In the genomic region with DNA sequence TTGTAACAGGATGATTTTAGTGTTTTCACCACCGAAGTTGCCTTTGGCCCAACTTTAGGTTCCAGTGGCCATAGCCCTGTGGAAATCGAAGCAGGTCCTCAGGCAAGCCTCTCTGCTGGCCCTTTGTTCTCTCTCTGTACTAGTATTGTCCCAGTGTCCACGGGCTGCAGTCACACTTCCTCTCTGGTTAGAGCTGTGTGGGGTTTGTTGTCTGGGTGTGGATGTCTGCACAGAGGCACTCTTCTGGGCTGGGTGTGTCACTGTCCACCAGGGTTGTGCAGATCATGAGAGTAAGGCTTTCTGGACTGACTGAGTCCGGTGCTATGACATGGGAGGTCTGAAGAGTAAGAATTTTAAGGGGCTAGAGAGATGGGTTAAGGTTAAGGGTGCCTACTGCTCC, we compare ENCODE assay signal across 20 mouse cellular contexts. TPM values are rescaled to one million over a fixed set of nuclear protein-coding genes. Genes with fewer than 3 reads are reported as not detected.
DNase-seq lines count a peak whose midpoint lies in the region; ATAC-seq and TF ChIP-seq lines count a peak whose summit lies in the region.
"Had no signal": no experiment of that assay in that cellular context is flagged by ENCODE, and none has a peak within 500 bp of the region (broad histone marks: within the 10 kb centered on the region; RNA-seq: fewer than 3 reads in every experiment).

No protein-coding gene starts in this region.

- TF ChIP-seq CTCF in lung, embryonic 14.5 days (IDR thresholded peaks at IDR 0.05; ENCODE audit: low read depth): no peak
- TF ChIP-seq CTCF in stomach, postnatal 0 days (IDR thresholded peaks at IDR 0.05; ENCODE audit: low read depth): no peak

- no peak overlapping the region for H3K9ac ChIP-seq in lung, embryonic 14.5 days
- H3K9ac ChIP-seq in stomach, postnatal 0 days (ENCODE audit: low read length): no peak overlapping the region
- H3K9ac ChIP-seq: heart, embryonic 12.5 days; liver, embryonic 12.5 days; lung, embryonic 15.5 days; neural tube, embryonic 12.5 days had no signal

- no peaks in the 10 kb centered on the region for H3K9me3 ChIP-seq in lung, embryonic 14.5 days (ENCODE audit: low read depth, low read length)
- no peaks in the 10 kb centered on the region for H3K9me3 ChIP-seq in embryonic facial prominence, embryonic 10.5 days
- no peaks in the 10 kb centered on the region for H3K9me3 ChIP-seq in stomach, postnatal 0 days (ENCODE audit: control insufficient read depth, low read length)
- H3K9me3 ChIP-seq: G1E; heart, embryonic 12.5 days; liver, embryonic 12.5 days; lung, embryonic 15.5 days; neural tube, embryonic 12.5 days had no signal

- H3K27ac ChIP-seq in lung, embryonic 14.5 days (ENCODE audit: low read depth): 0 out of 2 replicates have a peak overlapping the region, but pooled peaks have one; percentile 8
- 0 out of 2 replicates have a peak overlapping the region, but pooled peaks have one; percentile 3 for H3K27ac ChIP-seq in embryonic facial prominence, embryonic 10.5 days (replicated peaks)
- no peak overlapping the region for H3K27ac ChIP-seq in stomach, postnatal 0 days (replicated peaks)
- H3K27ac ChIP-seq: kidney, postnatal 0 days; left cerebral cortex, adult 2 months; lung, embryonic 15.5 days; neural tube, embryonic 12.5 days had no signal

- WGBS in lung, embryonic 14.5 days: 91% methylated on average over 4 of the region's 4 CpGs
- 66% methylated on average over 4 of the region's 4 CpGs for WGBS in embryonic facial prominence, embryonic 10.5 days
- 72% methylated on average over 4 of the region's 4 CpGs for WGBS in stomach, postnatal 0 days

- H3K36me3 ChIP-seq in lung, embryonic 14.5 days (ENCODE audit: insufficient read depth): peaks cover 24% of the 10 kb centered on the region
- H3K36me3 ChIP-seq in embryonic facial prominence, embryonic 10.5 days (replicated peaks): peaks cover 91% of the 10 kb centered on the region
- 0 out of 2 replicates have a peak, but pooled peaks cover 5% of the 10 kb centered on the region for H3K36me3 ChIP-seq in stomach, postnatal 0 days (ENCODE audit: control insufficient read depth, insufficient read depth, low read length)
- H3K36me3 ChIP-seq: G1E; neural tube, embryonic 12.5 days had no signal

- H3K4me2 ChIP-seq in lung, embryonic 14.5 days: no peak overlapping the region
- H3K4me2 ChIP-seq in stomach, postnatal 0 days (replicated peaks; ENCODE audit: low read depth): no peak overlapping the region
- H3K4me2 ChIP-seq: heart, embryonic 12.5 days; liver, embryonic 12.5 days; lung, embryonic 15.5 days; neural tube, embryonic 12.5 days had no signal

- H3K4me1 ChIP-seq in lung, embryonic 14.5 days (ENCODE audit: insufficient read depth): peaks cover 31% of the 10 kb centered on the region
- H3K4me1 ChIP-seq in embryonic facial prominence, embryonic 10.5 days: peaks cover 21% of the 10 kb centered on the region
- peaks cover 6% of the 10 kb centered on the region for H3K4me1 ChIP-seq in stomach, postnatal 0 days (replicated peaks; ENCODE audit: control insufficient read depth, insufficient read depth)
- H3K4me1 ChIP-seq: neural tube, embryonic 12.5 days had no signal

- no peak overlapping the region for H3K4me3 ChIP-seq in lung, embryonic 14.5 days (ENCODE audit: low read depth, low read length)
- H3K4me3 ChIP-seq in embryonic facial prominence, embryonic 10.5 days: no peak overlapping the region
- H3K4me3 ChIP-seq in stomach, postnatal 0 days (ENCODE audit: low read depth, low read length): no peak overlapping the region
- H3K4me3 ChIP-seq: heart, embryonic 12.5 days; left cerebral cortex, adult 2 months; liver, embryonic 12.5 days; lung, embryonic 15.5 days; neural tube, embryonic 12.5 days had no signal

- ATAC-seq in lung, embryonic 14.5 days (ENCODE audit: insufficient read depth): no peak
- ATAC-seq in stomach, postnatal 0 days (ENCODE audit: low FRiP score, low TSS enrichment): peak; percentile 43; the same call in 1 of the 2 replicates
- ATAC-seq: forebrain, embryonic 16.5 days; hindbrain, embryonic 16.5 days; intestine, embryonic 16.5 days; liver, embryonic 12.5 days had no signal

- no peak for TF ChIP-seq EP300 in stomach, postnatal 0 days (optimal IDR thresholded peaks at IDR 0.05)

- no peaks in the 10 kb centered on the region for H3K27me3 ChIP-seq in lung, embryonic 14.5 days (ENCODE audit: insufficient read depth, low read length)
- no peaks in the 10 kb centered on the region for H3K27me3 ChIP-seq in embryonic facial prominence, embryonic 10.5 days (replicated peaks; ENCODE audit: low read depth, poor library complexity, severe bottlenecking)
- no peaks in the 10 kb centered on the region for H3K27me3 ChIP-seq in stomach, postnatal 0 days (ENCODE audit: control insufficient read depth, insufficient read depth, low read length)
- H3K27me3 ChIP-seq: heart, embryonic 12.5 days; lung, embryonic 15.5 days; neural tube, embryonic 12.5 days had no signal

- intact Hi-C loops in heart, postnatal 14 days (cut with DNase I): no loop called here

- DNase-seq in heart, adult 11 months: peak; percentile 93
- DNase-seq in heart, postnatal 14 days: no peak
- no peak for DNase-seq in lung, embryonic 14.5 days
- no peak for DNase-seq in lung, adult 18-20 months
- no peak for DNase-seq in embryonic facial prominence, embryonic 10.5 days (ENCODE audit: low spot score)
- DNase-seq in stomach, postnatal 0 days (ENCODE audit: low spot score): no peak
- no peak for DNase-seq in cerebellum, adult 11-12 months
- DNase-seq: adrenal gland, postnatal 25 days; cerebellum, adult 9-10 months; right cerebral cortex, postnatal 4 days had no signal

RNA-seq across cellular contexts. Expression of gene Umps, which starts 51.8 kb away (rescaled TPM):
- 1 to 10 TPM; 9.2 TPM for total RNA-seq in heart, postnatal 14 days (2021)
- polyA plus RNA-seq in lung, embryonic 14.5 days (2014; fragmentation: Nextera tagmentation; extraction: Ambion mirVana): 69.9 and 71.1 TPM in 2 replicates
- 105 and 106 TPM in 2 replicates for polyA plus RNA-seq in embryonic facial prominence, embryonic 10.5 days (2016; fragmentation: Nextera tagmentation; extraction: Ambion mirVana)
- polyA plus RNA-seq in stomach, postnatal 0 days (2015; fragmentation: Nextera tagmentation; extraction: Ambion mirVana): 24.0 and 26.4 TPM in 2 replicates
